Mouse (Mus musculus): ENCODE results near the gene Nrip1. TPM values are rescaled to one million over a fixed set of nuclear protein-coding genes. Genes with fewer than 3 reads are reported as not detected.
"Not testable (repeated sequence)": the region's sequence is repeated elsewhere in the genome, so short reads cannot be mapped to it uniquely, and the experiment has no call there.

The Nrip1 gene
- polyA plus RNA-seq, 1 experiment from 2014 or later: 32.0 TPM

DNA sequence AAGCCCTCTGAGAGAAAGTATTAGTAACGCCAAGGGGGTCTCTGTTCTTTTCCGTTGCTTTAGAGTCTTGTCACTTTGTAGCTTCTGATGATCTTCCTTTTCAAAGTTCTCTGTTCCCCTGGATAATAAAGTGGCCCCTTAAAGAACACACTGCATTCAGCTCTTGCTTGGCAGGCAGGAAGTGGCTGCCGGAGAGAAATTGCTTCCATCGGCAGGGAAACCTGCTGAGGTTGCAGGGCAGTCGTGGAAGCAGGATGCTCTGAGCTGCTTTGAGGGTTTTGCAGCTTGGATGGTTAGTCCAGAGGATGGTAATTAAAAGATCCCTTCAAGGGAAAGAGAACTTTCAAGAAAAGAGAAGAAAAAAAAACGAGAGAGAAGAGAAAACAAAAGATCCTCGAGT, 33.3 kb upstream of the Nrip1 start:
- no peak for ATAC-seq
- no peak overlapping the region for H3K4me3 ChIP-seq
- 42% methylated on average over 7 of the region's 7 CpGs for WGBS (ENCODE audit: insufficient replicate concordance)
- peaks cover 14% of the 10 kb centered on the region; the same call in 1 of the 2 replicates for H3K4me1 ChIP-seq
- H3K9ac ChIP-seq: no peak overlapping the region
- no peaks in the 10 kb centered on the region for H3K36me3 ChIP-seq
- H3K27ac ChIP-seq: no peak overlapping the region
- H3K9me3 ChIP-seq (replicated peaks): no peaks in the 10 kb centered on the region
- H3K27me3 ChIP-seq (replicated peaks): no peaks in the 10 kb centered on the region
- H3K4me2 ChIP-seq: 0 out of 2 replicates have a peak overlapping the region, but pooled peaks have one; percentile 12

DNA sequence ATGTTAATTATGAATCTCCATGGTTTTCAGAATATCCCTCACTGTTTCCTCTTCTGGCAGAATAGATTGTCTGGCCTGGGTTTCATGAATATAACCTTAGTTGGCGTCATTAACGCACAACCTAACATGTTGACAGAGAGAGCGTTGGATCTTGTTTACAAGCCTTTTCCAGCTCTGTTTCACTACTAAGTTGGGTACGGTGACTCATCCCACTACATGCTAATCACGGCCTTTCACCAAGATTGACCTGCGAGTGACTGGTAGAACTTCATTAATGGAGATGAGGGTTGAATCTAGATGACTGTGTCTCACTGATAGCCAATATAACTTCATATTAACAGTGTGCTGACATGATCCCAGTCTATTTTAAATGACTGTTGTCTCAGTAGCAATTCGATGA, 32.7 kb upstream of the Nrip1 start:
- Histone ChIP-seq H3K4me2 (no peak overlapping the region), H3K36me3 (no peaks in the 10 kb centered on the region)
- no peak for ATAC-seq

GRCm38 (mm10) chr16:76403305-76403704, 29.7 kb upstream of the Nrip1 start:
- H3K27me3 ChIP-seq (replicated peaks); H3K4me2 ChIP-seq; H3K27ac ChIP-seq; H3K36me3 ChIP-seq; H3K4me3 ChIP-seq; ATAC-seq; H3K9ac ChIP-seq; H3K4me1 ChIP-seq; H3K9me3 ChIP-seq (replicated peaks): not testable (repeated sequence)
- WGBS (ENCODE audit: insufficient replicate concordance): 79% methylated on average over 24 of the region's 24 CpGs

More for the DNA sequence above, 32.7 kb upstream of the Nrip1 start:
- peaks cover 14% of the 10 kb centered on the region; the same call in 1 of the 2 replicates for H3K4me1 ChIP-seq
- H3K4me3 ChIP-seq: no peak overlapping the region
- no peak overlapping the region for H3K27ac ChIP-seq
- no peaks in the 10 kb centered on the region for H3K27me3 ChIP-seq (replicated peaks)
- no peak overlapping the region for H3K9ac ChIP-seq
- H3K9me3 ChIP-seq (replicated peaks): no peaks in the 10 kb centered on the region
- 77% methylated on average over 7 of the region's 7 CpGs for WGBS (ENCODE audit: insufficient replicate concordance)

GRCm38 (mm10) chr16:76396512-76396911, 22.9 kb upstream of the Nrip1 start:
- Histone ChIP-seq H3K27ac (no peak overlapping the region), H3K36me3 (no peaks in the 10 kb centered on the region), H3K9ac (no peak overlapping the region), H3K27me3 (replicated peaks) (no peaks in the 10 kb centered on the region), H3K4me2 (no peak overlapping the region), H3K4me1 (no peaks in the 10 kb centered on the region), H3K4me3 (no peak overlapping the region), H3K9me3 (replicated peaks) (no peaks in the 10 kb centered on the region)
- ATAC-seq: no peak
- WGBS (ENCODE audit: insufficient replicate concordance): 63% methylated on average over 1 of the region's 1 CpGs

DNA sequence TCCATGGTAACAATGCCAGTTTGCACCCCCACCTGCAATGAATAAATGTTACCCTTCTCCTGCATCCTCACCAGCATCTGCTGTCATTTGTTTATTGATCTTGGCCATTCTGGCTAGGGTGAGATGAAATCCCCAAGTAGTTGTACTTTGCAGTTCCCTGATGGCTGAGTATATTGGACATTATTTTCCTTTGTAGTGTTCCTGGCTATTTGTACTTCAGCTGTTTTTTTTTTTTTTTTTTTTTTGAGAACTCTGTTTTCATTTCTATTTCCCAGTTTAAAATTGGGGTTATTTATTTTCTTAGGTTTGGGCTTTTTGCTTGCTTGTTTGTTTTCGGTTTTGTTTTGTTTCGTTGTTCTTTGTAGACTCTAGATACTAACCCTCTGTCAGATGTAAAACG, 19.6 kb upstream of the Nrip1 start:
- ATAC-seq: no peak
- Histone ChIP-seq H3K4me1 (no peaks in the 10 kb centered on the region), H3K9me3 (replicated peaks) (no peaks in the 10 kb centered on the region), H3K4me3 (no peak overlapping the region), H3K27ac (no peak overlapping the region), H3K9ac (no peak overlapping the region), H3K36me3 (no peaks in the 10 kb centered on the region), H3K4me2 (no peak overlapping the region), H3K27me3 (replicated peaks) (no peaks in the 10 kb centered on the region)
- WGBS (ENCODE audit: insufficient replicate concordance): 65% methylated on average over 3 of the region's 3 CpGs

DNA sequence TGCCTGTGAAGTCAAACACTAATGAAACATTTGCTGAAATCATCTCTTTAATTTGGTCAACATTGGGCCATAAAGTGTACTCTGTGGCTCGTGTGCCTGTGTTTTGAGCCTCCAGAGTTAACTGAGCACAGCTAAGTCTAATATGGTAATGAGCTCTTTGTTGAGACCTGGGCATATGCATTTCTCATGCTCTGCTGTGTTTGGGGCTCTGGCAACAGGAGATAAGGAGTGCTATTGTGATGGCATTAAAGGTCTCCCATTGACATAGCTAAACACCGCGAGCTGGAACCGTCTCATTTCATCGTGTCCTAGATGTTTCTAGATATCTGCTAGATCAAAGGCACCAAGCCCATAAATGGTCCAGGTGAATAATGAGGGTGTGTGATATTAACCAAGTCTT, 12.9 kb upstream of the Nrip1 start:
- H3K4me3 ChIP-seq: no peak overlapping the region
- H3K36me3 ChIP-seq: no peaks in the 10 kb centered on the region
- H3K4me1 ChIP-seq: no peaks in the 10 kb centered on the region
- no peak overlapping the region for H3K27ac ChIP-seq
- no peaks in the 10 kb centered on the region for H3K27me3 ChIP-seq (replicated peaks)
- WGBS (ENCODE audit: insufficient replicate concordance): 57% methylated on average over 5 of the region's 5 CpGs
- H3K9me3 ChIP-seq (replicated peaks): no peaks in the 10 kb centered on the region
- H3K4me2 ChIP-seq: no peak overlapping the region
- ATAC-seq: no peak
- no peak overlapping the region for H3K9ac ChIP-seq

DNA sequence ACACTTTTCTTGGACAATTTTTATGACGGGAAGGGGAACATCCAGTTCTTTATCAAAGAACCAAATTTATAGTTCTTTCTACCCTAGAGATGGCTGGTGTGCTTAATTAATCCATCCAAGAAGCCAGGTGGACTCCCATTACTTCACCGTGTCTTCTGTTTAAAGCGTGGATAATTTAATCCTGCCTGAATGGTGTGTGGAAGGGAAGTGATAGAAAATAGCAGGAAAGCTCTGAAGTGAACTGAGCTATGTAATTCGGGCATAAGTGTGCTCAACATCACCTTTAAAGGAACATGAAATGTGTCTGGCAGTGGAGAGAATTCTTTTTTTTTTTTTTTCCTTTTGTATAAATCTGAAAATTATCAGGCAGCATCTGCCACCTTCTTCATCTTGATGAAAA, 12.4 kb upstream of the Nrip1 start:
- H3K27me3 ChIP-seq (replicated peaks): no peaks in the 10 kb centered on the region
- no peak for ATAC-seq
- WGBS (ENCODE audit: insufficient replicate concordance): 70% methylated on average over 4 of the region's 4 CpGs

GRCm38 (mm10) chr16:76377211-76377610, 3.6 kb upstream of the Nrip1 start:
- H3K4me2 ChIP-seq: no peak overlapping the region
- ATAC-seq: no peak
- H3K9me3 ChIP-seq (replicated peaks): no peaks in the 10 kb centered on the region
- peaks cover 9% of the 10 kb centered on the region for H3K4me1 ChIP-seq
- WGBS (ENCODE audit: insufficient replicate concordance): 65% methylated on average over 3 of the region's 3 CpGs
- no peak overlapping the region for H3K4me3 ChIP-seq
- H3K36me3 ChIP-seq: no peaks in the 10 kb centered on the region
- no peak overlapping the region for H3K27ac ChIP-seq
- H3K27me3 ChIP-seq (replicated peaks): no peaks in the 10 kb centered on the region
- H3K9ac ChIP-seq: no peak overlapping the region

More for the DNA sequence above, 12.4 kb upstream of the Nrip1 start:
- Histone ChIP-seq H3K4me2 (no peak overlapping the region), H3K27ac (no peak overlapping the region), H3K36me3 (no peaks in the 10 kb centered on the region), H3K9ac (no peak overlapping the region), H3K4me1 (no peaks in the 10 kb centered on the region), H3K9me3 (replicated peaks) (no peaks in the 10 kb centered on the region), H3K4me3 (no peak overlapping the region)

DNA sequence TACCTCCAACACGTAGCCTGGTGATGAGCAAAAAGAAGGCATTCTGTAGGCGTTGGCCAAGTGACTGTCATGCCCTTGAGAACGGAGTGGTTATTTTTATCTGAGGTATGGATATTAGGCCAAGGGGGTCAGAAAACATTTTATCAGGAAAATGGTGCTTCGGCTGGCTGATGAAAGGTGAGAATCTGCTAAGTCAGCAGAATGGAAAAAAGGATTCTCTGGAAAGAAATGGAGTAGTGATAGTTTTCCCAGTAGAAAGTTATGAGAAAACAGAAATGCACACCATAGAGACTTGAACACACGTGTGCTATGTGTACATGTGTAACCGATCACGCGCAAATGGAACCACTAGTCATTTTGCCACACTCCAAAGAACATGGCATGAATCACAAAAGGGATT, 3.0 kb upstream of the Nrip1 start:
- Histone ChIP-seq H3K36me3 (no peaks in the 10 kb centered on the region), H3K27me3 (replicated peaks) (no peaks in the 10 kb centered on the region), H3K4me1 (peaks cover 9% of the 10 kb centered on the region), H3K4me2 (no peak overlapping the region), H3K4me3 (no peak overlapping the region), H3K27ac (no peak overlapping the region), H3K9me3 (replicated peaks) (no peaks in the 10 kb centered on the region), H3K9ac (no peak overlapping the region)
- WGBS (ENCODE audit: insufficient replicate concordance): 82% methylated on average over 8 of the region's 8 CpGs
- ATAC-seq: no peak

GRCm38 (mm10) chr16:76372941-76373561, 576 bp downstream of the Nrip1 start:
- Histone ChIP-seq H3K9ac (peak overlapping the region; percentile 100), H3K4me1 (peaks cover 44% of the 10 kb centered on the region), H3K9me3 (replicated peaks) (no peaks in the 10 kb centered on the region), H3K27me3 (replicated peaks) (no peaks in the 10 kb centered on the region), H3K36me3 (no peaks in the 10 kb centered on the region), H3K27ac (peak overlapping the region; percentile 98), H3K4me3 (peak overlapping the region; percentile 89), H3K4me2 (peak overlapping the region; percentile 85)
- peak; percentile 84 for ATAC-seq
- WGBS (ENCODE audit: insufficient replicate concordance): under 1% methylated on average over 60 of the region's 70 CpGs

DNA sequence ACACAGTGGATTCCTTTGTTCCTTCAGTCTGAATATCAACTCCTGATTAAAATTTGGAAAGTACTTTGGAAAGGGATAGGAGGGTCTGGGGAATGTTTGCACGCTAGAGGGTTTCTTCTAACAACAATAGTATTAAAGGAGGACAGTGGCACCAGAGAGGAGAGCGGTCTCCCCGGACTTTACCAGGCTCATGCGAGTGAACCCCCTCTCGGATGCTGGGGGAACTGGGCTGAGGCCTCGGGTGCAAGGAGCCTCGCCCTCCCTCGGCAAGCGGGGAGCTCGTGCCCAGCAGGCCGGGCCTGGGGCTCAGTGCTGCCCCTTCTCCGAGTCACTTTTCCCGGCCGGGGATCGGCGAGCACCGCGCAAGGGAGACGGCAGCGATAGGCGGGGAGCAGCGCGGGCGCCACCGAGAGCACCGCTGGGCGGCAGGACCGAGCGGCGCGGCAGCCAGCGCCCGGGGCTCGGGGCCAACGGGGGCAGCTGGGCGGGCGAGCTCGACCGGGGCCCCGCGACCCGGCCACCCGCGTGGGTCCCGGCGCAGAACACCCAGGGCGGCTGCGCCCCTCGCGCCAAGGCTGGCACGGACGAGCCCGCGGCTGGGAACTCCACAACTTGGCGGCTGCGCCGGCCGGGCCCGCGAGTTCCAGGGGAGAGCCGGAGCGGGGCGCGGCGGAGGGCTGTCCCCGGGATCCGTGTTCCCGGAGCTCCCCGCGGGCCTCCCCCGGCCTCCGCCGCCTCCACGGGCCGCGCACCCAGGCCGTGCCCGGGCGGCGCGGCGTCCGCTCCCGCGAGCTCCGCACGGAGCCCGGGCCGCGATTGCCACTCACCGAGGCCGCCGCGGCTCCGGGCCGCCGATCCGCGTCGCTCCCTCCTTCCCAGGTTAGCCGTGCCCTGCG, 1.3 kb downstream of the Nrip1 start:
- no peaks in the 10 kb centered on the region for H3K27me3 ChIP-seq (replicated peaks)
- under 1% methylated on average over 93 of the region's 102 CpGs for WGBS (ENCODE audit: insufficient replicate concordance)
- H3K4me2 ChIP-seq: peak overlapping the region; percentile 85

GRCm38 (mm10) chr16:76371614-76371917, 2.1 kb downstream of the Nrip1 start:
- peaks cover 58% of the 10 kb centered on the region for H3K4me1 ChIP-seq
- ATAC-seq: no peak
- H3K4me3 ChIP-seq: peak overlapping the region; percentile 89

More for the DNA sequence above, 1.3 kb downstream of the Nrip1 start:
- peak overlapping the region; percentile 100 for H3K9ac ChIP-seq
- H3K4me1 ChIP-seq: peaks cover 51% of the 10 kb centered on the region
- peak overlapping the region; percentile 89 for H3K4me3 ChIP-seq
- H3K27ac ChIP-seq: peak overlapping the region; percentile 98
- peaks cover 6% of the 10 kb centered on the region for H3K36me3 ChIP-seq
- no peaks in the 10 kb centered on the region for H3K9me3 ChIP-seq (replicated peaks)
- ATAC-seq: peak; percentile 69

More at GRCm38 (mm10) chr16:76371614-76371917, 2.1 kb downstream of the Nrip1 start:
- Histone ChIP-seq H3K36me3 (peaks cover 13% of the 10 kb centered on the region), H3K4me2 (peak overlapping the region; percentile 85), H3K27me3 (replicated peaks) (no peaks in the 10 kb centered on the region), H3K9ac (peak overlapping the region; percentile 100), H3K27ac (peak overlapping the region; percentile 98), H3K9me3 (replicated peaks) (no peaks in the 10 kb centered on the region)
- WGBS (ENCODE audit: insufficient replicate concordance): 2% methylated on average over 7 of the region's 7 CpGs
